Mouse (Mus musculus): ENCODE results near the gene Wnt7a. TPM values are rescaled to one million over a fixed set of nuclear protein-coding genes. Genes with fewer than 3 reads are reported as not detected.
A peak's percentile ranks its signal among the peaks of the same experiment; 100 is the strongest.

The Wnt7a gene
- polyA plus RNA-seq, 1 experiment from 2014 or later, result 0.19 TPM

DNA sequence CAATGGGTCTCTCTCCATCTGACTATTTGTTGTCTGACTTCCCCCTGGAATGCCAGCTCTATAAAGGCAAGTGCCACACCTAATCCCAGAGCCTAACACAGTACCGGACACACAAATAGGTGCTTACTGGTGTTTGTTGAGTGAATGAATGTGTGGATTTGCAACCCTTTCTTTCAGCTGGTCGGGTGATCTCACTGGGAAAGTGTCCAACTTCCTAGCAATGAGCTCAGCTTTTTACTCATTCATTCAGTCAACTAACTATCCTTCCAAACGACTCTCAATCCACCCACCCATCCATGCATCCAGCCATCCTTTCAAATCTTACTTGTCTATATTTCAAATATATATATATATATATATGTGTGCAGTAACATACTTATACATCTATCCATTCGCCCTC lies 31.3 kb downstream of the Wnt7a start:
- H3K27ac ChIP-seq, result no peak overlapping the region
- H3K9me3 ChIP-seq (replicated peaks), result no peaks in the 10 kb centered on the region
- ATAC-seq (replicated peaks; ENCODE audit: low FRiP score), result no peak
- peaks cover 11% of the 10 kb centered on the region for H3K4me1 ChIP-seq
- WGBS, result 76% methylated on average over 4 of the region's 4 CpGs
- H3K4me2 ChIP-seq, result no peak overlapping the region
- H3K4me3 ChIP-seq (replicated peaks), result no peak overlapping the region
- H3K36me3 ChIP-seq, result no peaks in the 10 kb centered on the region
- no peak overlapping the region for H3K9ac ChIP-seq
- no peaks in the 10 kb centered on the region; the same call in 1 of the 2 replicates for H3K27me3 ChIP-seq

GRCm38 (mm10) chr6:91379266-91379665 lies 31.9 kb downstream of the Wnt7a start:
- no peaks in the 10 kb centered on the region for H3K9me3 ChIP-seq (replicated peaks)
- H3K4me1 ChIP-seq, result peaks cover 11% of the 10 kb centered on the region
- H3K9ac ChIP-seq, result no peak overlapping the region
- no peak overlapping the region for H3K4me2 ChIP-seq
- no peaks in the 10 kb centered on the region for H3K36me3 ChIP-seq
- no peak overlapping the region for H3K4me3 ChIP-seq (replicated peaks)
- no peaks in the 10 kb centered on the region; the same call in 1 of the 2 replicates for H3K27me3 ChIP-seq
- H3K27ac ChIP-seq, result no peak overlapping the region
- 0 out of 2 replicates have a peak, but pooled peaks have one; percentile 15 for ATAC-seq (replicated peaks; ENCODE audit: low FRiP score)
- WGBS, result 39% methylated on average over 3 of the region's 3 CpGs

DNA sequence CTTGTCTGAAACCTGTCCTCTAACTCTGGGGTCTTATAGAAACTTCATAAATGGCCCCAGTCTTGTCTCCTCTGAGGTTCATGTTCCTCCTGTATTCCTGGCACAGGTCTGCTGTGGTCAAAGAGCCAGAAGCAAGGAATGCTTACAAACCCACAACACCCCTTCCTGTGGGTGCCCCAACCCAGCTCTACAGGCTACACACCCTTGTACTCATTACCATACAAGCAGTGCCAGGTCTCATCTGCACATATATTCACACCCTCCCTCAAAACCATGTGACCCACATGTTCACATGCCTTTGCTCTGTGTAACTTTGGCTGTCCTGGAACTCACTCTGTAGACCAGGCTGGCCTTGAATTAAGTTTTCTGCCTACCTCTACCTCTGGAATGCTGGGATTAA lies 38.2 kb downstream of the Wnt7a start:
- ATAC-seq (replicated peaks; ENCODE audit: low FRiP score), result no peak
- Histone ChIP-seq H3K4me2 (no peak overlapping the region), H3K4me1 (peaks cover 11% of the 10 kb centered on the region; the same call in 1 of the 2 replicates), H3K36me3 (no peaks in the 10 kb centered on the region), H3K9me3 (replicated peaks) (no peaks in the 10 kb centered on the region), H3K27me3 (no peaks in the 10 kb centered on the region), H3K27ac (no peak overlapping the region), H3K9ac (no peak overlapping the region), H3K4me3 (replicated peaks) (no peak overlapping the region)

- Histone ChIP-seq H3K4me1 (peaks cover 11% of the 10 kb centered on the region; the same call in 1 of the 2 replicates), H3K36me3 (no peaks in the 10 kb centered on the region), H3K9ac (no peak overlapping the region), H3K4me2 (no peak overlapping the region), H3K9me3 (replicated peaks) (no peaks in the 10 kb centered on the region), H3K27ac (no peak overlapping the region), H3K4me3 (replicated peaks) (no peak overlapping the region), H3K27me3 (no peaks in the 10 kb centered on the region)
- WGBS, result 22% methylated on average over 3 of the region's 3 CpGs
- ATAC-seq (replicated peaks; ENCODE audit: low FRiP score), result no peak
Measured at GRCm38 (mm10) chr6:91372586-91372971, 38.6 kb downstream of the Wnt7a start.

DNA sequence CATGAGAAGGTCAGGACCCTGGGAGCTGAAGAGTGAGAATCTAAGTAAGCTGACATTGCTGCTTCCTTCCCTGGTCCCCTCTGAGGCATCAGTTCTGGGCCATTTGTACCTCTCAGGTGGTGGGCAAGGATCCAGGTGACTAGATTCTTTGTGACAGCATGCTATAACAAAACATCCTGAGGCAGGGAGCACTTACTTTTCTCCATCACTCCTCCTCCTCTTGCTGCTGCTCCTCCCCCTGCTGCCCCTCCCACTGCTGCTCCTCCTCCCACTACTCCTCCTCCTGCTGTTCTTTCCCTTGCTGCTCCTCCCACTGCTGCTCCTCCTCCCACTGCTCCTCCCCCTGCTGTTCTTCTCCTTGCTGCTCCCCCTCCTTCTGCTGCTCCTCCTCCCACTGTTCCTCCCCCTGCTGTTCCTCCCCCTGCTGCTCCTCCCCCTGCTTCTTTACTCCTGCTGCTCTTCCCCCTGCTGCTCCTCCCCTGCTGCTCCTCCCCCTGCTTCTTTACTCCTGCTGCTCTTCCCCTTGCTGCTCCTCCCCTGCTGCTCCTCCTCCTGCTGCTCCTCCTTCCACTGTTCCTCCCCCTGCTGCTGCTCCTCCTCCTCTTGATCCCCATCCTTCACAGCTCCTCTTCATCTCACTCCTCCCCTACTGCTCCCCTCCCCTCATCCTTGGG lies 39.1 kb downstream of the Wnt7a start:
- H3K4me3 ChIP-seq (replicated peaks), result no peak overlapping the region
- H3K4me1 ChIP-seq, result peaks cover 11% of the 10 kb centered on the region; the same call in 1 of the 2 replicates
- H3K4me2 ChIP-seq, result no peak overlapping the region
- H3K9me3 ChIP-seq (replicated peaks), result no peaks in the 10 kb centered on the region
- H3K27ac ChIP-seq, result no peak overlapping the region
- no peak for ATAC-seq (replicated peaks; ENCODE audit: low FRiP score)
- no peaks in the 10 kb centered on the region for H3K36me3 ChIP-seq
- H3K27me3 ChIP-seq, result no peaks in the 10 kb centered on the region
- H3K9ac ChIP-seq, result no peak overlapping the region

GRCm38 (mm10) chr6:91366781-91367180 lies 44.4 kb downstream of the Wnt7a start:
- H3K27me3 ChIP-seq, result no peaks in the 10 kb centered on the region
- H3K9me3 ChIP-seq (replicated peaks), result no peaks in the 10 kb centered on the region
- H3K9ac ChIP-seq, result no peak overlapping the region
- H3K27ac ChIP-seq, result no peak overlapping the region
- 89% methylated on average over 1 of the region's 1 CpGs for WGBS
- ATAC-seq (replicated peaks; ENCODE audit: low FRiP score), result no peak
- no peak overlapping the region for H3K4me3 ChIP-seq (replicated peaks)
- no peaks in the 10 kb centered on the region for H3K36me3 ChIP-seq
- no peak overlapping the region for H3K4me2 ChIP-seq
- H3K4me1 ChIP-seq, result peaks cover 19% of the 10 kb centered on the region

- Histone ChIP-seq H3K9ac (no peak overlapping the region), H3K4me1 (peaks cover 19% of the 10 kb centered on the region), H3K27ac (no peak overlapping the region), H3K9me3 (replicated peaks) (no peaks in the 10 kb centered on the region), H3K36me3 (no peaks in the 10 kb centered on the region), H3K27me3 (no peaks in the 10 kb centered on the region), H3K4me2 (no peak overlapping the region), H3K4me3 (replicated peaks) (no peak overlapping the region)
- 34% methylated on average over 14 of the region's 14 CpGs for WGBS
- ATAC-seq (replicated peaks; ENCODE audit: low FRiP score), result peak; percentile 50
Measured at GRCm38 (mm10) chr6:91365480-91365879, 45.7 kb downstream of the Wnt7a start.

DNA sequence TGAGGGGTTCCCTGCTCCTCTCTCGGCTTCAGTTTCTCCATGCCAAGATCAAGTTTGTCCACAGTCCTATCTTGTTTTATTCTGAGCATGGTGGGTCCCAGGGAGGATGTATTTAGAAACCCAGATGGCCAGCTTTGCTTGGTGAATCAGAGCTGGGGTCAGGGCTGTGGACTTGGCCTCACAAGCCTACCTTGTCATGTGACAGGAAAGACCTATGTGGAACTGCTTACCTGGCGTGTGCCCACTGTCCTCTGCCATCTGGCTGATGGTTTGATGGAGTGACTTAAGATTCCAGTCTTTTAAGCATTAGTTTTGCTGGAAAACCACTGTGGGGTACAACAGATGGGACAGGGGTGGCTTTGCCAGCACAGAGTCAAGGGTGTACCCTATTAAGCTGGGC lies 48.4 kb downstream of the Wnt7a start:
- peaks cover 13% of the 10 kb centered on the region; the same call in 1 of the 2 replicates for H3K4me1 ChIP-seq
- H3K27me3 ChIP-seq, result no peaks in the 10 kb centered on the region
- no peak overlapping the region for H3K9ac ChIP-seq
- H3K9me3 ChIP-seq (replicated peaks), result no peaks in the 10 kb centered on the region
- H3K36me3 ChIP-seq, result no peaks in the 10 kb centered on the region
- 82% methylated on average over 2 of the region's 2 CpGs for WGBS
- no peak overlapping the region for H3K4me3 ChIP-seq (replicated peaks)
- H3K27ac ChIP-seq, result no peak overlapping the region
- no peak overlapping the region for H3K4me2 ChIP-seq
- ATAC-seq (replicated peaks; ENCODE audit: low FRiP score), result no peak

DNA sequence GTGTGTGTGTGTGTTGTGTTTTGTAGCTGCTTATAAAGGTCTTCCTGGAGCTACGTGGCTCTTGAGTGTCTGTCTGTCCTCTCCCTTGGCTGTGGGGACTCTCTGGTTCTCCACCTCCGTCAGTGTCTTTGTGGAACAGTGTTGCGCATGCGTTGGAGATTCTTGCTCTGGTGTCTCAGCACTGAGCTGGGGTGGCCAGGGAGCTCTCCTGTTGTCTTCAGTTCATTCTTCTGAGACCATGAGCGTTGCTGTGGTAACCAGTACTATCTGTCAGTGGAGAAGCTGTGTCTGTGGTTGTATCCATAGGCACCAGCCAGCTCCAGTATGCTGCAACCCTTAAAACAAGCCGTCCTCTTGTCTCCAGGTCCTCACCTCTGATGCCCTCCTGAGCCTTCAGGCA lies 50.2 kb downstream of the Wnt7a start:
- WGBS, result 88% methylated on average over 6 of the region's 6 CpGs
- ATAC-seq (replicated peaks; ENCODE audit: low FRiP score), result no peak
- Histone ChIP-seq H3K4me1 (peaks cover 13% of the 10 kb centered on the region; the same call in 1 of the 2 replicates), H3K27me3 (no peaks in the 10 kb centered on the region), H3K4me3 (replicated peaks) (no peak overlapping the region), H3K9ac (no peak overlapping the region), H3K27ac (no peak overlapping the region), H3K4me2 (no peak overlapping the region), H3K36me3 (no peaks in the 10 kb centered on the region), H3K9me3 (replicated peaks) (no peaks in the 10 kb centered on the region)

GRCm38 (mm10) chr6:91360371-91360690 lies 50.8 kb downstream of the Wnt7a start:
- H3K27ac ChIP-seq, result no peak overlapping the region
- ATAC-seq (replicated peaks; ENCODE audit: low FRiP score), result no peak
- no peak overlapping the region for H3K4me3 ChIP-seq (replicated peaks)
- peaks cover 7% of the 10 kb centered on the region; the same call in 1 of the 2 replicates for H3K4me1 ChIP-seq
- H3K27me3 ChIP-seq, result no peaks in the 10 kb centered on the region
- no peak overlapping the region for H3K9ac ChIP-seq
- no peaks in the 10 kb centered on the region for H3K36me3 ChIP-seq
- 90% methylated on average over 4 of the region's 4 CpGs for WGBS
- no peak overlapping the region for H3K4me2 ChIP-seq
- no peaks in the 10 kb centered on the region for H3K9me3 ChIP-seq (replicated peaks)

DNA sequence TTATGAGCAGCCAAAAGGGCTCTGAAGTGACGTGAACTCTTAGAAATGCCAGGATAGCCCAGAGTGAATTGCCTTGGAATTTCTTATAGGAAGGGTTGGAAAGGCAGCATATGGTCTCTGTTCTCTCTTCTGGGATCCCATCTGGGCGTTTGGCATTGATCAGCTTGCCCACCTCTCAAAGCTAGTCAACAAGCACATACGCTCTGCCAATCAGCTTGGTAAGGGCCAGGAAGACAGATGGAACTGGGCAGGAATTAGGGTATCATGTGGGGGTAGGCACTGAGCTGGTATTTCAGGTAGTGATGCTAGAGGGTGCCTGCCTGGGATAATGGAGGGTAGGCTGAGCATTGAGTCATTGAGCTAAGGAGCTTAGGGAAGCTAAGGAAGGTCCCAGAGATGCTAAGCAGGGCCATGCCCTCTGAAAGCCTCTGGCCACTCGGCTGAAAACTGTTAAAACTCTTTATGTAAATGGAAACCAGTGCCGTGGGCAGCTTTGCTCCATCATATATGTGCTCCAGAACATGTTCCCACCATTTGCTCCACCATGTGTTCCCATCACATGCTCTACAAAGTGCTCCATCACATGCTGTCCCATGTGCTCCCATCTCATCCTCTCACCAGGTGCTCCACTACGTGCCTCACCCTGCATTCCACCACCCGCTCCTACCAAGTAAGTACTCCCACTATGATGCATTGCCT lies 51.3 kb downstream of the Wnt7a start:
- Histone ChIP-seq H3K4me3 (replicated peaks) (no peak overlapping the region), H3K4me1 (peaks cover 2% of the 10 kb centered on the region; the same call in 1 of the 2 replicates), H3K4me2 (no peak overlapping the region), H3K36me3 (no peaks in the 10 kb centered on the region), H3K9me3 (replicated peaks) (no peaks in the 10 kb centered on the region), H3K27me3 (no peaks in the 10 kb centered on the region), H3K27ac (no peak overlapping the region), H3K9ac (no peak overlapping the region)
- ATAC-seq (replicated peaks; ENCODE audit: low FRiP score), result no peak
- 86% methylated on average over 7 of the region's 7 CpGs for WGBS

DNA sequence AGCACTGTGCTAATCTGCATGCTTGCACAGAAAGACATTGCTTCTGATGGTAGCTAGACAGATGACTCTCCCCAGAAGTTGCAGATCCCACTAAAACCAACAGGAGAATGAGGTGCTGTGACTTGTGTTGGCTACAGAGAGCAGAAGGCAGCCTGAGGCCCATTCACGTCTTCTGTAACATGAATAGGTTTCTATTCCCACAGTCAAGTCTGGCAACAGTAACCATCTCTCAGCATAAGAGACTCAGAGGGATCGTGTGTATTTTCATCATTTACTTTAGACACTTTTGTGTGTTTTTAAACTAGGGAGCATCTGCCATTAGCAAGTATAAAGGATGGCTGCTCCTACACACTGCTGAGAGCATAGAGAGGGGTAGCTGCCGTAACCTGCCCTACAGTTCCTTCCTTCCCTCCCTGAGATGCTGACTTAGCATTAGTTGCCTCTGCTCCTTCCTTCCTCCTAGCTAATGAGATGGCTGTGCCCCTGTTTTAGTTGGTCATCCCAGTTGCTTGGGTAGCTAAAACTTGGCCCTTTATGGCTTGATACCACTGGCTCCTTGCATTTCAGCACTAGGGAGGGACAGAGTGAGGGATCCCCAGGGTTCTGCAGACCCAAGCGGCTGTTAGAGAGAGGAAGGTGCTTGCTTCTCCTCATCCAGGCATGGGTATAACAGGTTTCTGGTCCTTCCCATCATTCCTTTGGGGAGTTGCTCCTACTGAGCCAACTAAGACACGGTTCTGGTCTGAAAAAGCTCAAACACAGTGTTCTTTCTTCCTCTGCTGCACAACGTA lies 52.1 kb downstream of the Wnt7a start:
- ATAC-seq (replicated peaks; ENCODE audit: low FRiP score), result no peak
- H3K27ac ChIP-seq, result no peak overlapping the region
- H3K36me3 ChIP-seq, result no peaks in the 10 kb centered on the region
- H3K9me3 ChIP-seq (replicated peaks), result no peaks in the 10 kb centered on the region
- H3K27me3 ChIP-seq, result no peaks in the 10 kb centered on the region
- H3K9ac ChIP-seq, result no peak overlapping the region
- H3K4me3 ChIP-seq (replicated peaks), result no peak overlapping the region
- no peaks in the 10 kb centered on the region for H3K4me1 ChIP-seq
- WGBS, result 77% methylated on average over 6 of the region's 6 CpGs
- H3K4me2 ChIP-seq, result no peak overlapping the region

All from kidney, embryonic 15.5 days (tissue).